Mouse (Mus musculus): ENCODE data around the gene Alx3. TPM values are rescaled to one million over a fixed set of nuclear protein-coding genes. Genes with fewer than 3 reads are reported as not detected.

The Alx3 gene
- total RNA-seq, 2 experiments from 2014 or later, result not detected

GRCm38 (mm10) chr3:107654861-107655260, 60.0 kb downstream of the Alx3 start:
- DNase-seq (ENCODE audit: low spot score), result no peak
- intact Hi-C loops (cut with DNase I), result no loop called here

Other genes starting within 250 kb of the Alx3 start
- under 1 TPM; 0.06 to 0.16 TPM for gene Kcnc4, start 135.5 kb upstream of the Alx3 start, total RNA-seq (2021)
- 1 to 10 TPM; 1.5 to 2.4 TPM for gene Slc6a17, start 77.0 kb upstream of the Alx3 start, total RNA-seq (2021)
- gene Ubl4b, start 40.0 kb upstream of the Alx3 start, total RNA-seq (2021), result not detected
- gene Gm10961, start 36.3 kb downstream of the Alx3 start, total RNA-seq (2021), result not detected
- 10 to 100 TPM; 18.8 to 21.9 TPM for gene Strip1, start 36.7 kb downstream of the Alx3 start, total RNA-seq (2021)
- 10 to 100 TPM; 80.0 to 81.1 TPM for gene Ahcyl1, start 101.5 kb downstream of the Alx3 start, total RNA-seq (2021)
- gene Csf1, start 165.4 kb downstream of the Alx3 start, total RNA-seq (2021), result 10 to 100 TPM; 46.8 to 48.6 TPM

Data from heart, postnatal 25 days (tissue).